Mouse (Mus musculus) hindbrain, embryonic 11.5 days (tissue): ENCODE data around the gene Prkcq. TPM values are rescaled to one million over a fixed set of nuclear protein-coding genes. Genes with fewer than 3 reads are reported as not detected.

Experiments used
- ATAC-seq: fragments of 200-750 bp; cut with Nextera tagmentation; 2 replicates; pipeline ENCODE4 v1.8.0; 2017; ENCODE audit warnings: mild to moderate bottlenecking, moderate TSS enrichment, moderate library complexity; ENCODE audit not compliant: low FRiP score
- DNase-seq: peaks from one replicate; pipeline ENCODE4 v3.0.0-alpha.2; 2015; ENCODE audit warnings: low spot score
- H3K27ac ChIP-seq: fragments of 300-500 bp; sonication (generic); 2 replicates; pipeline ENCODE4 v1.5.1; 2014; ENCODE audit warnings: mild to moderate bottlenecking, low read depth, low read length
- H3K27me3 ChIP-seq: fragments of 300-500 bp; sonication (generic); 2 replicates; pipeline ENCODE4 v1.6.1; 2014; ENCODE audit warnings: mild to moderate bottlenecking, low read length, moderate library complexity, mixed read lengths; ENCODE audit not compliant: control insufficient read depth, insufficient read depth
- H3K36me3 ChIP-seq: fragments of 300-500 bp; sonication (generic); 2 replicates; pipeline ENCODE4 v1.6.1; 2014; ENCODE audit warnings: mild to moderate bottlenecking, low read length, moderate library complexity, mixed read lengths; ENCODE audit not compliant: control insufficient read depth, insufficient read depth
- H3K4me1 ChIP-seq: fragments of 300-500 bp; sonication (generic); replicated peaks from 2 replicates; pipeline ENCODE4 v1.6.1; 2014; ENCODE audit warnings: low read length, mixed read lengths; ENCODE audit not compliant: control insufficient read depth, insufficient read depth
- H3K4me2 ChIP-seq: fragments of 300-500 bp; sonication (generic); replicated peaks from 2 replicates; pipeline ENCODE4 v1.6.1; 2014; ENCODE audit warnings: mild to moderate bottlenecking, low read depth, low read length
- H3K4me3 ChIP-seq: fragments of 300-500 bp; sonication (generic); 2 replicates; pipeline ENCODE4 v1.5.1; 2014; ENCODE audit warnings: low read depth, low read length
- H3K9ac ChIP-seq: fragments of 300-500 bp; sonication (generic); 2 replicates; pipeline ENCODE4 v1.6.1; 2014; ENCODE audit warnings: low read depth, low read length
- H3K9me3 ChIP-seq: fragments of 300-500 bp; sonication (generic); 2 replicates; pipeline ENCODE4 v1.6.1; 2016; ENCODE audit warnings: low read length; ENCODE audit not compliant: control insufficient read depth
- WGBS: fragments of 180-500 bp; shearing (Covaris S2); extraction: QIAGEN DNeasy Blood & Tissue Kit; methylation state at CpG from one replicate; pipeline ENCODE4 v1.1.7; 2014; 5-methylcytosine and 5-hydroxymethylcytosine counted together
- polyA plus RNA-seq: library from polyadenylated mRNA; unstranded; fragments of >200 nt; fragmentation: Nextera tagmentation; extraction: Ambion mirVana; gene quantifications from 2 replicates; pipeline ENCODE4 v1.2.1, GENCODE M21; 2014

The Prkcq gene
- polyA plus RNA-seq, 1 experiment from 2014 or later = 3.1 TPM

- H3K9me3 ChIP-seq = no peaks in the 10 kb centered on the region
- ATAC-seq (no peak), DNase-seq (no peak)
- H3K4me2 ChIP-seq = no peak overlapping the region
- no peaks in the 10 kb centered on the region for H3K4me1 ChIP-seq
- no peak overlapping the region for H3K27ac ChIP-seq
- no peak overlapping the region for H3K4me3 ChIP-seq
- H3K36me3 ChIP-seq = no peaks in the 10 kb centered on the region
- H3K27me3 ChIP-seq = no peaks in the 10 kb centered on the region
- H3K9ac ChIP-seq = no peak overlapping the region
- WGBS = 74% methylated on average over 12 of the region's 12 CpGs
These were observed 20.6 kb downstream of the Prkcq start for GRCm38 (mm10) chr2:11192281-11193098.

- Histone ChIP-seq H3K4me3 (no peak overlapping the region), H3K27me3 (no peaks in the 10 kb centered on the region), H3K4me1 (no peaks in the 10 kb centered on the region), H3K4me2 (no peak overlapping the region), H3K9me3 (no peaks in the 10 kb centered on the region), H3K36me3 (no peaks in the 10 kb centered on the region), H3K27ac (no peak overlapping the region), H3K9ac (no peak overlapping the region)
- no peak for ATAC-seq
- 88% methylated on average over 6 of the region's 6 CpGs for WGBS
- no peak for DNase-seq
These were observed 21.3 kb downstream of the Prkcq start for GRCm38 (mm10) chr2:11193099-11193618.

GRCm38 (mm10) chr2:11194732-11195340 lies 22.9 kb downstream of the Prkcq start:
- Histone ChIP-seq H3K36me3 (no peaks in the 10 kb centered on the region), H3K9ac (no peak overlapping the region), H3K27ac (no peak overlapping the region), H3K4me1 (no peaks in the 10 kb centered on the region), H3K4me2 (no peak overlapping the region), H3K9me3 (no peaks in the 10 kb centered on the region), H3K27me3 (no peaks in the 10 kb centered on the region), H3K4me3 (no peak overlapping the region)
- ATAC-seq (no peak), DNase-seq (no peak)
- 73% methylated on average over 5 of the region's 5 CpGs for WGBS

DNA sequence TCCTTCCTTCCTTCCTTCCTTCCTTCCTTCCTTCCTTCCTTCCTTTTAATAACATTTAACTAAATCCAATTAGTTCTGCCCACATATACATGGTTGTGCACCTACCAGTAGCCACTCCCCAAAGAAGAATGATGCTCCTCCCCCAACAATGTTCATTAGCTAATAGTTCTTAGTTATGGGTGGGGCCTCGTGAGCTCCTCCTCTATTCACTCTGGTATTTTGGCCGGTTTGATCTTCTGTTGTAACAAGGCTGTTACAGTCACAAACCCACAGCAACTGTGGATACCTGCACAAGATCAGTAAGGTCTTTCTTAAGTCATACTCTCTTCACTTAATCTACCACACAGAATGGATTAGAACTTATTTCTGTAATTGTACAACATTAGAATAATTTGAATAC lies 24.2 kb downstream of the Prkcq start:
- H3K36me3 ChIP-seq = no peaks in the 10 kb centered on the region
- DNase-seq = no peak
- H3K4me3 ChIP-seq = no peak overlapping the region
- H3K4me2 ChIP-seq = no peak overlapping the region
- WGBS = 84% methylated on average over 2 of the region's 2 CpGs
- no peaks in the 10 kb centered on the region for H3K4me1 ChIP-seq
- no peak for ATAC-seq
- no peak overlapping the region for H3K9ac ChIP-seq
- H3K9me3 ChIP-seq = no peaks in the 10 kb centered on the region
- H3K27ac ChIP-seq = no peak overlapping the region
- no peaks in the 10 kb centered on the region for H3K27me3 ChIP-seq

DNA sequence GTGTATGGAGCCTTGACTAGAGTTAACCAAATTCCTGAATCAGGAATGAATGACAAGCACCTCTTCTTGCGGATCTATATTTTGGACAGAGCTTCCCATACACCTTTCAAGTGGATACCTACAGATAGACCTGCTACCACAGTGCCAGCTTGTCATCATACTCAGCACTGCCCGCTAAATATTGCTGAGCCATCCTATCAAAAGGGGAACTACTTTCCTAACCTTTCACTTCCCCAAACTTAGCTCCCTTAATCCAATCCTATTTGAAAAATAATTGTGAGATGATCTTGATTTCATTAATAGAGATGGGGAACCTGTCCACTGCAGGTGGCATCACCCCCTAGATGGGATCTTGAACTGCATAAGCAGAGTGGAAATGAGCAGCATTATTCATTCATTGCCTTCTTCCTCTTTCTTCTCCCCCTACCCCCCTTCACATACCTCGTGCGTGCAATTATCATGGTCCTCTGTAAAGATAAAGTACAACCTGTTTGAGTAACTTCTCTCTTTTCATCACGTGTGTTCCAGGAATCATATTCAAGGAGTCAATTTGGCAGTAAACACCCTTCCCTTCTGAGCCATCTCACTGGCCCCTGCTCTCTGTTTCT lies 25.1 kb downstream of the Prkcq start:
- Histone ChIP-seq H3K27ac (no peak overlapping the region), H3K4me1 (no peaks in the 10 kb centered on the region), H3K4me2 (no peak overlapping the region), H3K9ac (no peak overlapping the region), H3K36me3 (no peaks in the 10 kb centered on the region), H3K4me3 (no peak overlapping the region), H3K27me3 (no peaks in the 10 kb centered on the region), H3K9me3 (no peaks in the 10 kb centered on the region)
- 89% methylated on average over 5 of the region's 5 CpGs for WGBS
- DNase-seq (no peak), ATAC-seq (no peak)

- Histone ChIP-seq H3K27me3 (no peaks in the 10 kb centered on the region), H3K4me2 (no peak overlapping the region), H3K9ac (no peak overlapping the region), H3K27ac (no peak overlapping the region), H3K4me3 (no peak overlapping the region), H3K36me3 (no peaks in the 10 kb centered on the region), H3K9me3 (no peaks in the 10 kb centered on the region), H3K4me1 (no peaks in the 10 kb centered on the region)
- ATAC-seq = no peak
- no peak for DNase-seq
- WGBS = 89% methylated on average over 5 of the region's 5 CpGs
These were observed 27.7 kb downstream of the Prkcq start for GRCm38 (mm10) chr2:11199624-11200023.

DNA sequence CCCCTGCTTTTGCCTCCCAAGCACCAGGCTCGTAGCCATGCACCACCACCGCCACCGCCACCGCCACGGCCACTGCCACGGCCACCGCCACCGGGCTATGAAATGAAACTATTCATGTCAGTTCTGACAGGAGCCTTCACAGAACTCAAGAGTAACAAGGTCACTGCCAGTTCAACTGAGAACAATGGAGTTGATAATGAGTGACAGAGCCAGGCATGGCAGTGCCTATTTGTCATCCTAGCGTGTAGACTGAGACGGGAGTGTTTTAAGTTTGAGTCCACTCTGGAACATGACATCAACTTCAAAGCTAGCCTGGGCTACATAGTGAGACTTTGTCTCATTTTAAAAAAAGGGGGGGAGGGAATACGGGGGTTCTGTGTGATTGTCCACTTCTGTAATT lies 30.9 kb downstream of the Prkcq start:
- Histone ChIP-seq H3K9me3 (no peaks in the 10 kb centered on the region), H3K4me1 (no peaks in the 10 kb centered on the region), H3K9ac (no peak overlapping the region), H3K36me3 (no peaks in the 10 kb centered on the region), H3K4me3 (no peak overlapping the region), H3K4me2 (no peak overlapping the region), H3K27me3 (no peaks in the 10 kb centered on the region), H3K27ac (no peak overlapping the region)
- DNase-seq (no peak), ATAC-seq (no peak)
- WGBS = 93% methylated on average over 11 of the region's 11 CpGs

DNA sequence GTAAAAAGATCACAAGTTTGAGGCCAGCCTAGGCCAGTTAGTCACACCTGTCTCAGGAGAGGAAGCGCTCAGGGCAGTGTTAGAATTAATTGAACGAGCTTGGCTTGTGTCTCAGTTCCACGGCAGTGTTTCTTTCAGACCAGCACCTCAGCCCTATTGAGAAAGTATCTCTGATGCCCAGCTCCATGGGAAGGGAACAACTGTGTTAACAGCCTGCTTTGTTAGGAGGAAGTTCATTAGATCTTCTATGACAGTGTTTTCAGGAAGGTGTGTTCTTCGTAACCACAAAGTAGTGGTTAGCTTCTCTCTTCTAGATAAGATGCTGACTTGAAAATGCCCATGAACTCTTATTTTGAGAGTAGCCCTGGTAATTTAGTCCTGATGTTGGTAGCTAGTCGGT lies 31.4 kb downstream of the Prkcq start:
- DNase-seq (no peak), ATAC-seq (no peak)
- H3K36me3 ChIP-seq = no peaks in the 10 kb centered on the region
- H3K4me3 ChIP-seq = no peak overlapping the region
- WGBS = 73% methylated on average over 5 of the region's 5 CpGs
- no peaks in the 10 kb centered on the region for H3K27me3 ChIP-seq
- no peaks in the 10 kb centered on the region for H3K4me1 ChIP-seq
- no peaks in the 10 kb centered on the region for H3K9me3 ChIP-seq
- H3K27ac ChIP-seq = no peak overlapping the region
- no peak overlapping the region for H3K9ac ChIP-seq
- H3K4me2 ChIP-seq = no peak overlapping the region
